Mouse (Mus musculus) mesoderm, embryonic 11.5 days (tissue): ENCODE results near the gene 8030411F24Rik.
"Not testable (repeated sequence)": the region's sequence is repeated elsewhere in the genome, so short reads cannot be mapped to it uniquely, and the experiment has no call there.

Source experiments
- DNase-seq: peaks from one replicate; pipeline ENCODE4 v3.0.0-alpha.2; 2012; ENCODE audit warnings: low read depth, low spot score

The 8030411F24Rik gene

DNA sequence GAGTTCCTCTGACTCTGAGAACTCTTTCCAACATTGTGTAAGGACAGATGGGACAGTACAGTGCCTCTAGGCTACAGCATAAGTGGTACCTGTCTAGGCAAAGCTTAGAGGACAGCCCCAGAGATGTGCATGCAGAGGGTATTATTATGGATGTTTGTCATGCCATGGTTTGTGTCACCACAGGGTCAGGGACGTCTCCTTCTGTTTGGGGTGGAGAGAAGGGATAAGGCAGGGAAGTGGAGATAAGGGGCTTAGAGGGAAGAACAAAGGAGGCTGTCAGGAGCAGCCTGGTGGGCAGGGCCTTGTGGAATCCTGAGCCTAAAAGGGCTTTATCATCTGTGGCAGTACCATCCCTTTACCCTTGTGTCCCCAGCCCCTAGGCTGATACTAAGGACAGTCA, at the start of gene 8030411F24Rik:
TSS of gene 8030411F24Rik (plus strand) at position 301 of the 400 bp plus-strand sequence.
- no peak for DNase-seq

DNA sequence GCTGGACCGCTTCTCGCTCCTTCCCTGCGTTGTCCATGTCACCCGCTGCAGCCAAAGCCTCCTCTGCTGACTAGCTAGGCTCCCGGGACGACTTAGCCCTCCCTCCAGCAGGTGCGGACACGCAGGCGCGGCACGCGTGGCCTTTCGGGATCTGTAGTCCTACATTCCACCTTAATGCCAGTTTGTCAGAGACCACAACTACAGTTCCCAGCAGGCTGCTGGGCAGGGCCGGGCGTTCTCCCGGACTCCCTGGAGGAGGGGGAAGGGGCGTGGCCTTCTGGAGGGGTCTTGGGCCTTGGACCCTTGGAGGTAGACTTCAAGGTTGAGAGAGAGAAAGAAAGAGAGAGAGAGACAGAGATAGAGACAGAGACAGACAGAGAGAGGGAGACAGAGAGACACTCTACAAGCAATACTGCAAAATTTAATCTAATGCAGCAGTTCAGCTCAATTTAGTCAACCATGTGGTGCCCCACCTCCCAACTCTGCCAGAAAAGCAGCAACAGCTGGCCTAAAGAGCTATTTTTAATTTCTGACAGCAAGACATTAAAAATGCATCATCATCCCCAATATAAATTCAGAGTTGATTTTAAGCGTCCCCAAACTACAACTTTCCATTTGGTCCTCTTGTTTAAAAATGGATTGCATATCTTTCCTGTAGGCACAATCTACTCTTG, 49.3 kb upstream of the 8030411F24Rik start, which contains the start of gene Napb:
TSS of gene Napb (minus strand) at position 141 of the 674 bp plus-strand sequence.
- peak; percentile 93 for DNase-seq

DNA sequence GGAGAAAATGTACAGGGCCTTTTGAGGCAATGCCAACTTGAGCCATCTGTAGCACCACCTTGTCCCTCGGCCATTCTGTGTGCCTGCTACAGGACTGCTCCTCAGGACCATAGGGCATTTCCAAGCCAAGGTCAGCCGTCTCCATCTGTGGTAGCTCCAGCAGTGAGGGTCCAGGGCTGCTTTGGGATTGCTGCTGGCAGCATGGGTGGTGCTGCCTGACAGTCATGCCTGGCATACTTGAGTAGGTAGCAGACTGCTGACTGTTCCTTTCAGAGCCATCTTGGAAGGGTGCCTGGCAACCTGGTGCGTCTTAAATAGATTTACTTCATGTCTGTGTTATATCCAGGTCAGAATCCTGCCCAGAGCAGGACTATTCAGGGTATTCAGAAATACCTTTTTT, 38.8 kb upstream of the 8030411F24Rik start:
- no peak for DNase-seq

DNA sequence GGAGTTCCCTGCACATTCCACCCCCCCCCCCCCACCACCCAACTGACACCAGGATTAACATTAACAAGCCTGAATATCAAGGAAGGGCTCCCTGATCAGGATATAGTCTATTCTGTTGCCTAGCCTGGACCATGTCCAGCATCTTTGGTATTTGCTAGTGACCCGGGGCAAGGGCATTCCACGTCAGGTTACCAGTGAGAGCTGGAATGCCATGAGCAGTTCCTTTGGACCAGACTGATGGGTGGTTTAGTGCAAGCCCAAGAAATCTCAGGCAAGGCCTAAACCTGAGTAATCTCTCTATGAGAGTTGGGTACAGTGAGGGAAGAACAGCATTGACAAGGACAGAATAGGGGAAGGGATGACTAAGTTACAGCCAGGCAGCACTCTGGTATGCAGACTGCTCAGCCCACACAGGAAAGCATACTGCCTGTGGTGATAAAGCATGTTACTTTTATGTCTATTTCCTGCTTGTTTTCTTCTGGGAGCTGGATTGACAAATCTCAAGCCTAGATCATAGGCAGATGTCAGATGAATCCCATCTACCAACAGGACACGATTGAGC, 37.9 kb upstream of the 8030411F24Rik start:
- DNase-seq: no peak

DNA sequence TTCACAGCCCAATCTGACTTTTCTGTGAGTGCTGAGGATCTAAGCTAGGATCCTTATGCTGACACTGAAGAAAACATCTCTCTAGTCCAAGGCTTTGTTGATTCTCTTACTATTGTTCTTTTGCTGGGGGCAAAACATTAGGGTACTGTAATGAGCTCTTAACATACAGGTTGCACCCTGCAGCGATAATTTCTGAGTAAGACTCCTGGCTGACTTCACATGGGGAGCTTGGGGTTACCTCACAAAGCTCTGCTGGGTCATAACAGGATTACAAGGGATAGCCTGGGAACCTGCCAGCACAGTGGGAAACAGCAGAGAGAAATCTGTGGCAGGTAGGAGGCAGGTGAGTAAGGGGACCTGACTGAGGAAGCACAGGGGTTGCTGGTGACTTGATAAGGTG, 31.8 kb upstream of the 8030411F24Rik start, which contains the start of gene Cstl1:
TSS of gene Cstl1 (plus strand) at position 301 of the 400 bp plus-strand sequence.
- no peak for DNase-seq

DNA sequence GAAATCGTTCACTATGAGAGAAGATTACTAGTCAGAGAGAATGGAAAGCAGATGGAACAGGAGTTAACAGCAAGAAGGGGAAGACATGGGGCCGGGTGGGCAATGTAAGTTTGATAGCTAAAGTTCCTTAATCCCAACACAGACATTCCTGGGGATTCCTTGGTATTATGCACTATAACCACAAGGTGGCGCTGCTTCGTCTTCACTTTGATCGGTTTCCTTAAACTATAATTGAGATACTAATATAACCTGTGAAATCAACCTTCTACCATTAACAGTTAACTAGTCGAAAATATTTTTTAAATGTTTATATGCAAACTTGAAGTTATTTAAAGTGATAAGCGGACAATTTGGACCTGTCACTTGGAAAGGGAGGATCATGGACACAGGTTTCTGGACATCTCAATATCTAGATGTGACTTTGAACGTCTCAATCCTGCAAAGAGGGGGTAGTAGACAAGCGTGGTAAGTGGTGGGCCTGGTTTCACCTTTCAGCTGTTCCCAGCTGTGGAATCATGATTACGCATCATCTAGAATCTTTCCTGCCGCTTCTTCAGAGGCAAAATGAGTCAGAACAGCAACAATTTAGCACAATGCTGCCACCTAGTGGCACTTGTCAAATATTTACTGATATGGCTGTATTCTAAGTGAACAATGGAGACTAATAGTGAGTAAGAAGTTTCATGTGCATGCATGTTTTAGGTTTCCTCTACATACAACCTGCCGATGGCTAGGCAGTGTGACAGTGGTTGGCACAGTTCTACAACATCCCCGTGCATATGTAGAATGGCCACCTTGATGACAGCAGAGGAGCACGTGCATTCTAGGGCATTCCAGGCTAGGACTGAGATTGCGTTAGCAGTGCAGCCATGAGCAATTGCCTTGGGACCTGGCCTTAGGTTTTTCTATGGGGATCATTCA, 29.7 kb upstream of the 8030411F24Rik start:
- peak; percentile 91 for DNase-seq

DNA sequence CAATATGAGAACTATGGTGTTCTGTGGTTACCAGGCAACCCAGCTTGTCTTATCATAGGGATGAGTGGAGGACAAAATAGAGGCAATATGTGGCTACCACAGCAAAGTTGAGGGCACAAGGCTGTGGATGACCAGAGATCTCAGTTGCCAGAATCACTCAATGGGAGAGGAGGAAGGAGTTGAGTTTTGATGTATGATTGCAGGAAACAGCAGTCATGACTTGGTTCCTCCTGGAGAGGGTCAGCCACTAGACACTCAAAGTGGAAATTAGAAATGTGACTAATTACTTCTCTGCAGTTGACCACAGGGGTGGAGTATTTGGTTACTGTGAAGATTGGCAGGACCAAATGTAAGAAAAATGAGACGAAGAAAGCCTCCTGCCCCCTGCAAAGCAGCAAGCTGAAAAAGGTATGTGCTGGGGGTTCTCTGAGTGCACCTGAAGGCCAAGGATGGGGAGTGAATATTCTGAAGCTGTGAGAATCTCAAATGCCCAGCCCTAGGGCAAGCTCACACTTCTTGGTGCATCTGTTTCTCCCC, 27.4 kb upstream of the 8030411F24Rik start:
- DNase-seq: no peak

DNA sequence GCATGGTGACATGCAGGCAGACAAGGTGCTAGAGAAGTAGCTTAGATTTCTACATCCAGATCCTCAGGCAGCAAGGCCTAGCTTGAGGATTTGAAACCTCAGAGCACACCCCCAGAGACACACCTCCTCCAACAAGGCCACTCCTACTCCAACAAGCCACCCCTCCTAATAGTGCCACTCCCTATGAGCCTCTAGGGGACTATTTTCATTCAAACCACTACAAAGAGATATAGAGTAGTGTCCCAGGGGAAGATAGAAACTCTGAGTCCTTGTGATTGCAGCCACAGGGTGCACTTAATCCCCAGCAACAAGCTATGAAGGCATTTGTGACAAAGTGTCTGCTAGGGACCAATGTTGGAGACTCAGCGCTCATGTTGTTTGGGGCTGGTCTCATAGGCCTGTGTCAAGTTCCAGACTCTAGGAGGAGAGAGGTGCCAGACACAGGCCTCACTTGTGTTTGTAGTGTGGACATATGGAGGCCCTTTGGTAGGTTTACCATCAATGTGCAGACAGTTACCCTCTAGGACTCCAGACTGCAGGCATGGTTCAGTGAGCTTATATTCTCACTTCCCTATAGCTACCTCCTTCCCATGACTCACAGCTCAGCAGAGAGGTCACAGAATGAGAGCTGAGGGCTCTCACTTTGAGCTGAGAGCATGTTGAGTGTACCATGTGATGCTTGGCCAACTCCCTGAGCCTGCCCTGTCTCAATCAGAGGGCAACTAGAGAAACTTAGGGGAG, 18.0 kb upstream of the 8030411F24Rik start:
- no peak for DNase-seq

DNA sequence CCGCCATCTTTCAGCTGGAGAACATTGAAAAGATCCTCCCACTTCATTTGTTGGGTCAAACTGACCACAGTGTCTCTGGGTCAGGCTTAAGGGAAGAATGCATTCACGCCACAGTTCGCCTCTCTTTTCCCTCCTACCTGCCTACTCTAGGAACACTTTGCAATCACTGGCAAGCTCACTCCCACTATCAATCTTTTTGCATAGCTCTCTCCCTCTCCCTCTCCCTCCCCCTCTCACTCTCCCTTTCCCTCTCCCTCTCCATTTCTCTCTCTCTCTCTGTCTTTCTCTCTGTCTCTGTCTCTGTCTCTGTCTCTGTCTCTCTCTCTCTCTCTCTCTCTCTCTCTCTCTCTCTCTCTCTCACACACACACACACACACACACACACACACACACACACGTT, 10.4 kb upstream of the 8030411F24Rik start, which contains the start of gene Cst11:
TSS of gene Cst11 (minus strand) at position 101 of the 400 bp plus-strand sequence.
- not testable (repeated sequence) for DNase-seq

DNA sequence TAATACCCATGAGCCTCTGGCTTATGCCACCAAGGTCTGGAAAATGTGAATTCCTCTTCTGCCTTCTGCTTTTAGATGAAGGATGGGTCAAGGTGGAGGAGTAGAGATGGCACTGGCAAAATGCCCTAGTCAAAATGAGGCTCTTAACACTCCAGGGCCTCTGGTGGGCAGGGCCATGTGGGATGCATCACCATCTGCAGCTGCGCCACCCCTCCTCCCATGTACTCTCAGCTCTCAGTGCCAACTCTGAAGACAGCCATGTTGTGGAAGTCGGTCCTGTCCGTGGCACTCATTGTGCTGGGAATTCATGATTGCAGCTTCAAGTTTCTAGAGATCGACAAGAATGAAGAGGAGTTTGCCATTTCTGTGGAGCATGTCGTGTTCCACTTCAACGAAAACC, 7.3 kb downstream of the 8030411F24Rik start, which contains the start of gene Cst12:
TSS of gene Cst12 (plus strand) at position 220 of the 400 bp plus-strand sequence.
- no peak for DNase-seq

DNA sequence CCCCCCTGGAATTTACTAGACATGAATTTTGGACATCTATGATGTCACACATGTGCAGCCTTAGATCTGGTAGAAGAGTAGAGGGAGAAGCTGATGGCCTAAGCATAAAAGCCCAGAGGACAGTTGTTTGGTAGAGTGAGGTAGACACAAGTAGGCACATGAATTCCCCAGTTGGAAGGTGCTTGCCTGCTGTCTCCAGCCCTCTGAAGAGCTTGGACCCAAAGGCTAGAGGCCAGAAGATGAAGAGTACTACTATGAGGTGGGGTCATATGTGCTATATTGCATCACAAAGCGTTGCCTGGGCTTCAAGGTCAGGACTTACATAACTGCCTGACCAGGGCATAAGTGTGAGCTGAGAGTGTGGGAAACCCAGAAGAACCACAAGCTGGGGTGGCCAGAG, 16.7 kb downstream of the 8030411F24Rik start, which contains the start of gene Cst8:
TSS of gene Cst8 (plus strand) at position 301 of the 400 bp plus-strand sequence.
- DNase-seq: no peak

DNA sequence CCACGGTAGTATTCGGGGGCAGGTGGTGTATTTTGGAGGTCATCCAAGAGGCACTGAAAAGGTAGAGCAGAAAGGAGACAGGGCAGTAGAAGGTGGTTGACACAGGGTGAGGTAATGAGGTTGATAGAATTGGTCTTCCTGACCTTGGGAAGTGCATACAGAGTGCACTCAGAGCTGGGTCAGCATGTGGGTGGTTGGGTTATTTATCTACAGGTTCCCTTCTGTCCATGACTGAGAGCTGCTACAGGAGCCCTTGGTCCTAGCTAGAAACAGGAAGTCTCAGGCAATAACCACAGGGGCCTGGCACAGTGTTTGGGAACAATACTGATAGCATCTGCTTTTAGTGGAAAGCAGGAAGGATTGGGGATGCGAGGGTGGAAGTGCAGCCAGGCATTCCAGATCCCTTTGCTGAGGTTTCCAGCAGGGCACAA, 19.7 kb downstream of the 8030411F24Rik start:
- no peak for DNase-seq

DNA sequence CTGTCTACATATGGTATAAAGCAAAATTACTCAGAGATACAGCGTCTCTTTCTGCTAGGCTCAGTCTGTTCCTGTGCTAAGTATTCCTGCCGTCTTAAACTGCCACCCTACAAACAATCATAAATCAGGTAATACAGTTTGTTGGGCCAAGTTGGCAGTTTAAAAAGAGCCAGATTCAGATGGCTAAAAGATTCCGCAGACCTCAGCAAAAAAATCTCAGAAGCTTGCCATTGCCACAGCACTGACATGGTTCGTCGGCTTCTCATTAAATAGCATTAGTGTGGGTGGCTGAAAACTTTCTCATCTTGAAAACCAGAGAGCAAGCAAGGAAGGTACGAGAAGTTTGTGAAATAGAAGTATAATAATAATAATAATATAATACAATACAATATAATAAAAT, 24.9 kb downstream of the 8030411F24Rik start:
- no peak for DNase-seq

DNA sequence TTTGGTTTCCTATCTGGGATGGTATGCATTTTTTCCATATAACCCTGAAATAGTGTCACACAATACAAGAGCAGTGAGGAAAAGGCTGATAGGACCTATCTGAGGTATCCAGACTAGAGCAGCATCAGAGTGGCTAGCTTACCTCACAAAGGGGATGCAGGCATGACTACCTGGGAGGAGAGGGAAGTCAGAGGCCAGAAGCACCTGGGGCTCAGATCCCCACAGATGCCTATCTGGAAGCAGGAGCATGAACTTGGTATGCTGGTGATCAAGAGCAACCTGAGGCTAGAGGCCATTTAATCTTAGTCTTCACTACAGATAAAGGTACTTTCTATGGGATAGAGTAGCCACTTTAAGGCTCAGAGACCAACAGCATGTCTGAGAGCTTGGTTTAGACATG, 38.1 kb downstream of the 8030411F24Rik start, which contains the start of gene Cst13:
TSS of gene Cst13 (plus strand) at position 173 of the 400 bp plus-strand sequence.
- no peak for DNase-seq

DNA sequence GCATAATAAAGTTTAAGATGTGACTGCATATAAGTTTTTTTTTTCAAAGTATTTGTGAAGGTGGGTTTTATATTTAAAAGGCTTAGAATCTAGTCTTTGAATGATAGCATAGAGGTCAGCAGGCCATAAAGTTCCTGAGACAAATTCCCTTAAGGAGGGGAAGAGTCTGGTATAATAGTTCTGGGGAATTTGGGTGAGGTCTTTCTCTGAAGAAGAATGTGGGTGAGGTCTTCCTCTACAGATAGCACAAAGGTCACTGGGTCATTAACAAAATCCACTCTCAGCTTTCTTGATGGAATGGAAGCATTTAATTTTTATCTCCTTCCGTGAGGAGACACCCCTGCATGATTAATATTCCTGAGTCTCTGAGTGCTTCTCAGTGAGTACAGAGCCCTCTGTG, 44.2 kb downstream of the 8030411F24Rik start:
- DNase-seq: no peak

DNA sequence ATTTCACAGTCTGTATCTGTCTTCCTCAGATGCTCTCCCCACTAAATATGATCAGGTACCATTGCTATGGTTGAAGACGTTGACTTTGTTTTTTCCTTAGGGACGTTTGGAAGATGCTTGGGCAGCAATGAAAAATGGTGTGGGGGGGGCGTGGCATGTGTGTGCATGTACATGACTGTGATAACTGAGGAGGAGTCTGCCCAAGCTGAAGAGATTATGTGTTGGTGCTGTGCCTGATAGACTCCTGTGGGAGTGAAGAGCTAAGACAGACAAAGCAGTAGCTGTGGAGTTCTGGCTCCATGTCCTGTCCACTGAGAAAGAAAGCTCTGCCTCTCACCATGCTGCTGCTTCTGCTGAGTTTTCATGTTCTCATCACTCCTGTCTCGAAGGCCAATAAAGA, 53.1 kb downstream of the 8030411F24Rik start, which contains the start of gene Cst9:
TSS of gene Cst9 (plus strand) at position 236 of the 400 bp plus-strand sequence.
- DNase-seq: no peak
